Mouse (Mus musculus) bone marrow macrophage, adult 2 months (primary cell): Measurements from ENCODE around the gene Ttc28.

Experiments
- CTCF ChIP-seq: IDR thresholded peaks from 2 replicates; pipeline ENCODE4 v1.5.1; 2012; ENCODE audit warnings: low read depth, mild to moderate bottlenecking, low read length, moderate library complexity
- POLR2A ChIP-seq: IDR thresholded peaks from 2 replicates; pipeline ENCODE4 v1.6.1; 2012; ENCODE audit warnings: mild to moderate bottlenecking, low read depth, low read length, borderline replicate concordance

DNA sequence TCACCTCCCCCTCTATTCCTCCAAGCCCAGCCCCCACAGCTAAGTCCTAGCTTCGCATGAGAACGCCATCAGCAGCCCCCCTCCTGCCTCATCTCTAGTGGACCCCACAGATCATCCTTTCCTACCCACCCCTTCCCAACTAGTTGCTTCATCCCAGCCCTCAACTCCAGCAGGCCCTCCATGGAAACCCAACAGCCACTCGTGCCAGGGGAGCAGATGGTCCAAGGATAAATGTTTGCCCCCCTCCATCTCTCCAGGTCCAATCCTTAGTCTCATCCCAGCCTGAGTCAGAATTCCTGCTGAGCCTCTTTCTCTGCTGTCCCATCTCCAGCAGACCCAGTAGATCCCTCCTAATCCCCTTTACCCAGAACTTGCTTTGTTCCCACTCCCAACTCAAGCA lies 36.6 kb downstream of the Ttc28 start:
- TF ChIP-seq POLR2A (no peak), CTCF (no peak)
